Mouse (Mus musculus) frontal cortex, postnatal 25 days (tissue): Measurements from ENCODE around the gene Gtf2i.

Experiments
- DNase-seq, 2 experiments: peaks; one replicate each; pipeline ENCODE4 v3.0.0; 2022; ENCODE audit warnings: low spot score in 2 of 2

Gtf2i gene

GRCm38 (mm10) chr5:134214021-134214806 is 100.3 kb downstream of the Gtf2i start:
- no peak for DNase-seq

- no peak for DNase-seq
Observed at GRCm38 (mm10) chr5:134209931-134210554, 104.5 kb downstream of the Gtf2i start.

GRCm38 (mm10) chr5:134206721-134207120 is 107.8 kb downstream of the Gtf2i start:
- no peak for DNase-seq

- DNase-seq: no peak
Observed at GRCm38 (mm10) chr5:134193664-134194063, 120.9 kb downstream of the Gtf2i start.

GRCm38 (mm10) chr5:134188571-134188970 is 126.0 kb downstream of the Gtf2i start:
- DNase-seq: no peak
